Comparison of ENCODE assay signal across 20 mouse cellular contexts in genomic region chr13:99781616-99782015, GRCm38 (mm10).
DNase-seq lines count a peak whose midpoint lies in the region; ATAC-seq and TF ChIP-seq lines count a peak whose summit lies in the region.
"Had no signal": no experiment of that assay in that cellular context is flagged by ENCODE, and none has a peak within 500 bp of the region (broad histone marks: within the 10 kb centered on the region; RNA-seq: fewer than 3 reads in every experiment).

No protein-coding gene starts in this region.

- no peaks in the 10 kb centered on the region for H3K27me3 ChIP-seq in forebrain, embryonic 12.5 days
- no peaks in the 10 kb centered on the region for H3K27me3 ChIP-seq in forebrain, postnatal 0 days (ENCODE audit: insufficient read depth, low read length)
- no peaks in the 10 kb centered on the region for H3K27me3 ChIP-seq in midbrain, embryonic 10.5 days (ENCODE audit: low read depth, poor library complexity, severe bottlenecking)
- no peaks in the 10 kb centered on the region for H3K27me3 ChIP-seq in midbrain, postnatal 0 days (ENCODE audit: insufficient read depth, low read length)
- no peaks in the 10 kb centered on the region for H3K27me3 ChIP-seq in midbrain, embryonic 12.5 days
- H3K27me3 ChIP-seq: intestine, embryonic 15.5 days; limb, embryonic 15.5 days; neural tube, embryonic 13.5 days had no signal

- H3K9me3 ChIP-seq in forebrain, embryonic 12.5 days, result no peaks in the 10 kb centered on the region
- no peaks in the 10 kb centered on the region for H3K9me3 ChIP-seq in forebrain, postnatal 0 days (ENCODE audit: low read length)
- no peaks in the 10 kb centered on the region for H3K9me3 ChIP-seq in midbrain, embryonic 10.5 days (replicated peaks)
- no peaks in the 10 kb centered on the region for H3K9me3 ChIP-seq in midbrain, postnatal 0 days (ENCODE audit: low read length)
- H3K9me3 ChIP-seq in midbrain, embryonic 12.5 days, result no peaks in the 10 kb centered on the region
- H3K9me3 ChIP-seq: intestine, embryonic 15.5 days; limb, embryonic 15.5 days; liver, embryonic 15.5 days; neural tube, embryonic 13.5 days had no signal

- 70% methylated on average over 4 of the region's 4 CpGs for WGBS in forebrain, embryonic 12.5 days
- WGBS in forebrain, postnatal 0 days, result 78% methylated on average over 4 of the region's 4 CpGs
- WGBS in midbrain, embryonic 10.5 days, result 81% methylated on average over 4 of the region's 4 CpGs
- WGBS in midbrain, postnatal 0 days, result 77% methylated on average over 4 of the region's 4 CpGs
- 74% methylated on average over 4 of the region's 4 CpGs for WGBS in midbrain, embryonic 12.5 days

- no peak overlapping the region for H3K27ac ChIP-seq in forebrain, embryonic 12.5 days
- H3K27ac ChIP-seq in forebrain, postnatal 0 days (ENCODE audit: low read depth, low read length), result no peak overlapping the region
- peak overlapping the region; percentile 25; the same call in 1 of the 2 replicates for H3K27ac ChIP-seq in midbrain, embryonic 10.5 days (replicated peaks)
- no peak overlapping the region for H3K27ac ChIP-seq in midbrain, postnatal 0 days (ENCODE audit: low read depth, low read length)
- H3K27ac ChIP-seq in midbrain, embryonic 12.5 days (replicated peaks), result peak overlapping the region; percentile 15; the same call in 1 of the 2 replicates
- H3K27ac ChIP-seq: intestine, embryonic 15.5 days; limb, embryonic 15.5 days; liver, embryonic 15.5 days had no signal

- H3K4me1 ChIP-seq in forebrain, embryonic 12.5 days, result peaks cover 22% of the 10 kb centered on the region
- H3K4me1 ChIP-seq in forebrain, postnatal 0 days (ENCODE audit: insufficient read depth), result peaks cover 10% of the 10 kb centered on the region; the same call in 1 of the 2 replicates
- H3K4me1 ChIP-seq in midbrain, embryonic 10.5 days, result peaks cover 28% of the 10 kb centered on the region
- H3K4me1 ChIP-seq in midbrain, postnatal 0 days (ENCODE audit: insufficient read depth, low read length), result peaks cover 22% of the 10 kb centered on the region; the same call in 1 of the 2 replicates
- peaks cover 20% of the 10 kb centered on the region for H3K4me1 ChIP-seq in midbrain, embryonic 12.5 days
- H3K4me1 ChIP-seq: intestine, embryonic 15.5 days; liver, embryonic 15.5 days had no signal

- 0 out of 2 replicates have a peak overlapping the region, but pooled peaks have one; percentile 40 for H3K4me2 ChIP-seq in forebrain, embryonic 12.5 days
- no peak overlapping the region for H3K4me2 ChIP-seq in forebrain, postnatal 0 days (ENCODE audit: low read depth)
- H3K4me2 ChIP-seq in midbrain, postnatal 0 days (ENCODE audit: low read depth, low read length, poor library complexity, severe bottlenecking), result no peak overlapping the region
- H3K4me2 ChIP-seq in midbrain, embryonic 12.5 days (replicated peaks), result peak overlapping the region; percentile 33; the same call in 1 of the 2 replicates
- H3K4me2 ChIP-seq: intestine, embryonic 15.5 days; liver, embryonic 15.5 days had no signal

- no peak for TF ChIP-seq CTCF in forebrain, postnatal 0 days (IDR thresholded peaks at IDR 0.05; ENCODE audit: low read depth)
- TF ChIP-seq CTCF in midbrain, postnatal 0 days (IDR thresholded peaks at IDR 0.05), result no peak

- no peaks in the 10 kb centered on the region for H3K36me3 ChIP-seq in forebrain, embryonic 12.5 days (replicated peaks)
- H3K36me3 ChIP-seq in forebrain, postnatal 0 days (ENCODE audit: insufficient read depth), result no peaks in the 10 kb centered on the region
- H3K36me3 ChIP-seq in midbrain, embryonic 10.5 days, result no peaks in the 10 kb centered on the region
- no peaks in the 10 kb centered on the region for H3K36me3 ChIP-seq in midbrain, postnatal 0 days (ENCODE audit: insufficient read depth, low read length)
- no peaks in the 10 kb centered on the region for H3K36me3 ChIP-seq in midbrain, embryonic 12.5 days
- H3K36me3 ChIP-seq: intestine, embryonic 15.5 days; limb, embryonic 15.5 days; liver, embryonic 15.5 days; neural tube, embryonic 13.5 days had no signal

- no peak overlapping the region for H3K4me3 ChIP-seq in forebrain, embryonic 12.5 days (replicated peaks)
- H3K4me3 ChIP-seq in forebrain, postnatal 0 days (ENCODE audit: low read depth, low read length), result no peak overlapping the region
- H3K4me3 ChIP-seq in midbrain, embryonic 10.5 days, result no peak overlapping the region
- no peak overlapping the region for H3K4me3 ChIP-seq in midbrain, postnatal 0 days (ENCODE audit: low read depth, low read length)
- no peak overlapping the region for H3K4me3 ChIP-seq in midbrain, embryonic 12.5 days
- H3K4me3 ChIP-seq: intestine, embryonic 15.5 days; limb, embryonic 15.5 days; liver, embryonic 15.5 days; myocyte; neural tube, embryonic 13.5 days had no signal

- no peak for DNase-seq in forebrain, postnatal 0 days
- no peak for DNase-seq in midbrain, embryonic 10.5 days (ENCODE audit: low spot score)
- no peak for DNase-seq in midbrain, postnatal 0 days (ENCODE audit: low spot score)
- DNase-seq in kidney, adult 18-20 months, result no peak
- no peak for DNase-seq in layer of hippocampus, adult 18-20 months (ENCODE audit: low spot score in 2 of 2)
- DNase-seq: adrenal gland, postnatal 25 days; cerebellum, adult 9-10 months; gastrocnemius, postnatal 25 days; kidney, adult 9 months; kidney, postnatal 14 days; lung, postnatal 4 days; thymus, postnatal 14 days had no signal

- no peak overlapping the region for H3K9ac ChIP-seq in forebrain, embryonic 12.5 days
- no peak overlapping the region for H3K9ac ChIP-seq in forebrain, postnatal 0 days
- H3K9ac ChIP-seq in midbrain, postnatal 0 days (replicated peaks; ENCODE audit: low read length, poor library complexity, severe bottlenecking), result no peak overlapping the region
- H3K9ac ChIP-seq in midbrain, embryonic 12.5 days (replicated peaks), result no peak overlapping the region
- H3K9ac ChIP-seq: intestine, embryonic 15.5 days; limb, embryonic 15.5 days; liver, embryonic 15.5 days; neural tube, embryonic 13.5 days had no signal

- ATAC-seq in forebrain, embryonic 12.5 days (ENCODE audit: low FRiP score), result no peak
- ATAC-seq in forebrain, postnatal 0 days, result no peak
- no peak for ATAC-seq in midbrain, postnatal 0 days (ENCODE audit: low FRiP score)
- ATAC-seq in midbrain, embryonic 12.5 days (ENCODE audit: low FRiP score, low read depth), result no peak
- ATAC-seq: CD4-positive, CD25-positive, alpha-beta regulatory T cell, adult 4 months; intestine, embryonic 15.5 days had no signal

Comparison
In these comparisons a context has a peak if more than half of its experiments do, and no peak if none do; other contexts are left out.
1. H3K27ac ChIP-seq: peak in midbrain, embryonic 10.5 days (single experiment) and midbrain, embryonic 12.5 days (single experiment); none in forebrain, embryonic 12.5 days (single experiment), forebrain, postnatal 0 days (single experiment) and midbrain, postnatal 0 days (single experiment).
2. H3K4me2 ChIP-seq: peak in forebrain, embryonic 12.5 days (single experiment) and midbrain, embryonic 12.5 days (single experiment); none in forebrain, postnatal 0 days (single experiment) and midbrain, postnatal 0 days (single experiment).